Mouse (Mus musculus) CD8-positive naive resting alpha-beta T cell, adult 2 months (primary cell): Measurements from ENCODE around the gene Gm12216.
"Not testable (repeated sequence)": the region's sequence is repeated elsewhere in the genome, so short reads cannot be mapped to it uniquely, and the experiment has no call there.

Experiments
- DNase-seq, 2 experiments: peaks; one replicate each; pipeline ENCODE4 v3.0.0; 2022; ENCODE audit warnings: low read depth in 2 of 2, low spot score in 2 of 2

Gene Gm12216

DNA sequence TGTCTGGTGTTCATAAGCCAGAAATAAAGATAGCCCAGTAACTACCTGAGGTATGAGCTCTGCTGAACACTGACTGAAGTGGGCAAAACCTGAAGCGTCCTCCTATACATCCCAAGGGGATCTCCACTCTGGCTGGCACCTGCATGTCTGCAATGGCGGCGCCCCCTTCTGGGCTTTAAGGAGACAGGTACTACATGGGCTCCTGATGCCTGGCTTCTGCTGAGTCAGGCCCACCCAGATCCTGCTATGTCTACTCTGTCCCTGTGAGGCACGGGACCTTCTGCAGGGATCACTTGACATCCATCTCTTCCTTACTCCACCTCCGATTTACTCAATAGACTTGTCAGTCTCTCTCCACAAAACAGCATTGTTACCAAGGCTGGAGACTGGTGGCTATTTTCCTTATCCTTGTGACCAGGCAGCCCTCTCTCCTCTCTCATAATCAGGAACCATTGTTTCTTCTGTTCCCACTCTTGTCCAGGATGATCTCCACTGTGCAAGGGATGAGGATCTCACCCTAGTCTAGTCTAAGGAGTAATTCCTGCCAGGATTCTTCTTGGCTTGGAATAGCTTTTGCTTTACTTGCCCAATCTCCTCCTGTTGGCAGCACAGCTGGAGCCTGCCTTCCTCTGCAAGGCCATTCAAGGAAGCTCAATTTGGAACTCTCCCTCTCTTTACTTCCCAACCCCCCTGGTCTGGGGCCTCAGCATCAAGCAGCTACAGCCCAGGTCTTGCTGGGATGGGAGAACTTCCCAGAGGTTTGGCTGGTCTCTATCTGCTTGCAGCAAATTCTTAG lies 15.1 kb upstream of the Gm12216 start:
- DNase-seq: not testable (repeated sequence)

DNA sequence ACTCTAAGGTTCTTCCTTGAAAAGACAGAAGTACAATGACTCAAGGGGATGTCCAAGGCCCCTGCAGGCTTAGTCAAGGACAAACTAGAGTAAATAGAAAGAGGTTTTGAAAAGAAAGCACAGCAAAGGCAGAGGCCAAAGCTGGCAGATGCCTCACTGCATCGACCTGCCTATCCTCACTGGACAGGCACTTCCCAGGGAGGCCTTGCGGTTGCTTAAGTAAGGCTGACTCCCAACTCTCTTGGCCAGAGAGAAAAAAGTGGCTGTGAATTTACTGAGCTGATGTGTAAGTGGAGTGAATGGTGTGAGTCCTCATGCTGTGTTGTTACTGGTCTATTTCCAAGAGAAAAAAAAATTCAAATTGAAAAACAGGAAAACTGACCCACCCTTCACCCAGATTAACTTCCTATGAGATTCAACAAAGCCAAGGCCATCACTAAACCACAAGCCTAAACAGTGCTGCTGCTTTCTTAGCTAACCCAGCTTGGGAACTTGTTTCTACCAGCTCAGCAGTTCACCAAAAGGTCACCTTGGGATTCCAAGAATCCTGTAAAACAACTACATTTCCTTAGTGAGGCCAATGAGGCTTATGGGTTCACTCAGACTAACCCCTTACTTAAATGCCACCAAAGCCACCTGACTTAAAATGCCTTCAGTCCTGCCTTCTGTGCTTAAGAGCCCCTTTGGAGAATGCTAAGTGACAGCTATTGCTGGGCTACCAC lies 12.9 kb upstream of the Gm12216 start:
- DNase-seq: no peak

DNA sequence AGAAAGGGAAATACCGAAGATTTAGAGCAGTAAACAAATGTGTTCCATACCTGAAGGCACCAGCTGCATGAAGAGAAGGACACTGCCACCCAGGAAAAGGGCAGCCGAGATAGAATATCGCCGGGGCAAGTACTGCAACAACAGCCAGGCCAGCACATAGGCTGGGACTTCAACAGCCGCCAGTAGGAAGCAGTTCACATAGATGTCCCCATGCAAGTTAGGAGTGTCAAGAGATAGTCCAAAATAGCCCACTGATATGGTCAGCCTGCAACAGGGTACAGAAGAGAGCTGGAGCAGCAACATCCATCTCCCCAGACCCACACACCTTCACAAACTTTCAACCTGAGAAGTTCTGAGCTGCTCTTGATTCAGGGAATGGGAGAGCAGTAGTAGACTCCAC lies 10.1 kb upstream of the Gm12216 start:
- DNase-seq: no peak

DNA sequence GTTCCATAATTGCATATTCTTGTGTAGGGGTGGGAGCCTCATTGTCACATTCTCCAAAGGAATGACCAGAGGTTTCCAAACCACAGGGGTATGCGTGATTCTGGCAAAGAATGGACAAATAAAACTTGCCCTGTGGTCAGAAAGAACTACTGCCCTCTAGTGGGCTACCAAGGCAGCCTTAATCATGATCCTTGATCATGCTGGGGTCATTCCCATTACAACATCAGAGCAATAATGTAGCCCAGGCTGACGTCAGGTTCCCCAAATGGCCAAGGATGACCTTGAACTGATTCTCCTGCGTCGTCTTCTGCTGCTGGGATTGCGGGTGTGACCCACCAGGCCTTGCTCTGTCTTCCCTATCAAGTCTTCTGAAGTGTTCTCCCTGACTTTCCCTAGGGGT lies 9.3 kb upstream of the Gm12216 start:
- not testable (repeated sequence) for DNase-seq

DNA sequence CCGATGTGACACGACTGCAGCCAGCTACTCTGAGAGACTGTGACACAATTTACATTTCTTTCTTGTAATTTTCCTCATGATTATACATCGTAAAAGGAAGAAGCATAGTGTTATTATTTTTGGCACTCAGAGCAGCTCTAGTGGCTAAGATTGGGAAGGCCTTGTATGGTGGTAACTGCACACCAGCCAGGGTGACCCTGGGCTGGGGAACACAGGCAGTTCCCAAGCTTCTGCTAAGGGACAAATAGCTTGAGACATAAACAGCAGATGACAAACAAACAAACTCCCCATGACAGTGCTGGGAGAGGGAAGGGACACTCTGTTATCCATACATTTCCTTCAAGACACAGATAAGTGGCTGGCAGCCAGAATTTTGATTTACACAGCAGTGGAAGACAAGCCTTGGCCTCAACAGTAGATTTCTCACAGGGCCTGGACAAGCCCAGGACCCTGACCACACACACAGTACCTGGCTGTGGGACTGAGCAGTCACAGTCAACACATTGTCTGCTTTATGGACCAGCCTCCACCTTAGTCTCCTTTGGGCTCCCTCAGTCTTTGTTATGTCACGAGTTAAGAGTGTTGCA lies 5.8 kb upstream of the Gm12216 start:
- not testable (repeated sequence) for DNase-seq

DNA sequence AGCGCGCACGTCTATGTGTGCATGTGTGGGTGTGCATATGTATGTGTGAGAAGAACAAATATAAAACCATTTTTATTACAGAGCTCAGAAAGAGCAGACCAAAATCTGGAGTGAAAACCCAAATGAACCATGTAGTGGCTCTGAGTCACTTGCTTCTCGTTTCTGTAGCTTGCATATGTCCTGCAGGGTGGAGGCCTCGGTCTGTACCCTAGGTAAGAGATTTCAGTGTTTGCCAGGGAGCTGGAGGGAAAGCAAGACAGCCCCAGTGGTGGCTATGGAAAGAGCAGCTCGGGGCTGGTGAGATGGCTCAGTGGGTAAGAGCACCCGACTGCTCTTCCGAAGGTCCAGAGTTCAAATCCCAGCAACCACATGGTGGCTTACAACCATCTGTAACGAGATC lies 1.9 kb upstream of the Gm12216 start:
- DNase-seq: not testable (repeated sequence)

- DNase-seq: no peak
Observed at GRCm38 (mm10) chr11:53858058-53858760, 847 bp downstream of the Gm12216 start.

DNA sequence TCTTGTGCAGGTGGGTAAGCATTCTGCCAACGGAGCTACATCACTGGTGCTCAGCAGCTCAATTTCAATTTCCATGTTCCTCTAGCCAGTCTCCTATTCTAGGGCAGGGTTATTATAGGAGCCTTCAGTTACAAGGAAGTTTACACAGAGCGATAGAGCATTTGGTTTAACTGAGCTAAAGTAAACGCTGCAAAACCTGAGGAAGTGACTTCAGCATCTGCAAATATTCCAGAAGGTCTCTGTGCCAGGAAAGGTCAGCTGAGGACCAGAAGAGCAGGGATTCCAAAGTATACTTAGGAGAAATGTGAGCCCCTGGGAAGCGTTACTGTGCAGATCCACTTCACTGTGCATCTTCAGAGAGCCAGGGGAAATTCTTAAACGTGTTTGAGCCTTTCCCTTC lies 5.4 kb downstream of the Gm12216 start:
- no peak for DNase-seq

DNA sequence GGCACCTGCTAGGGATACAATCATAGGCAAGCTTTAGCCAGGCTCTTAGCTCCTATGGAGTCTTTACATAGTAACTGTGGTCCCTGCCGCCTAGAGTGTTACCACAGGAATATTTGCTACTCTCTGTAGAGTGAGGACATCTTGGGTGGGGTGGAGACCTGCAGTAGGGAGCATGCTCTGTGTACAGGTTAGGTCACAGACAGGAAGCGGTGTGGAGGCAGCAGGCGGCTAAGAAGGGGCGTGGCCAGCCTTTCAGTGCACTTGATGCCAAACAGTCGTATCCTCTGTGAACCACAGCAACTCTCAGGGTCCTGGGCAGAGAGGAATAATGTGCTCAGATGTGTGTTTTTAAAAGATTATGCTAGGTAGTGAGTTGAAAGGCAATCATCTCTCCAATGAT lies 7.3 kb downstream of the Gm12216 start:
- peak; percentile 64 to 73 for DNase-seq

- peak; percentile 28 to 55 for DNase-seq
Observed at GRCm38 (mm10) chr11:53849588-53850320, 9.3 kb downstream of the Gm12216 start.

- peak; percentile 47 to 65 for DNase-seq
Observed at GRCm38 (mm10) chr11:53845680-53846079, 13.4 kb downstream of the Gm12216 start.

GRCm38 (mm10) chr11:53843106-53843505 lies 15.9 kb downstream of the Gm12216 start:
- no peak for DNase-seq

GRCm38 (mm10) chr11:53842161-53842581 lies 16.9 kb downstream of the Gm12216 start:
- DNase-seq: no peak

GRCm38 (mm10) chr11:53841514-53841913 lies 17.5 kb downstream of the Gm12216 start:
- DNase-seq: no peak

- no peak for DNase-seq
Observed at GRCm38 (mm10) chr11:53839663-53840642, 19.1 kb downstream of the Gm12216 start.

DNA sequence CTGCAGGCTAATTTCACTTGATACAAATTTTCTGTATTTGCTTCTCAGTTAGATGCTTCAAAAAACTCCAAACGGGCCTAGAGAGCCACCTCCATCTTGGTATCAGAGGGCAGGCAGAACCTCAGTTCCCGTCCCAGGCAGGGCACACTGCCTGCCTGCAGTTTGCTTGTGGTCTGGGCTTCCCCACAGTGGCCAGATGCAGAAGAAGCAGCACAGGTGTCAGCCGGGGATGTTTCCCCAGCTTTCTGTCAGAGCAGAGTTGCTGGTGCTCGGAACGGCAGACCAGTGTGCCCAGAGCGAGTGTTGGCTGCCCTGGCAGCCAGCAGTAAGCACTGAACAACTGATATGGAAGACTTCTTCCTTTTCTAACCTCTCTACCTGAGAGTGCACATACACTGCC lies 19.9 kb downstream of the Gm12216 start:
- peak; percentile 40 to 46 for DNase-seq

- DNase-seq: no peak
Observed at GRCm38 (mm10) chr11:53837731-53838130, 21.3 kb downstream of the Gm12216 start.

GRCm38 (mm10) chr11:53835379-53836010 lies 23.6 kb downstream of the Gm12216 start:
- DNase-seq: no peak

DNA sequence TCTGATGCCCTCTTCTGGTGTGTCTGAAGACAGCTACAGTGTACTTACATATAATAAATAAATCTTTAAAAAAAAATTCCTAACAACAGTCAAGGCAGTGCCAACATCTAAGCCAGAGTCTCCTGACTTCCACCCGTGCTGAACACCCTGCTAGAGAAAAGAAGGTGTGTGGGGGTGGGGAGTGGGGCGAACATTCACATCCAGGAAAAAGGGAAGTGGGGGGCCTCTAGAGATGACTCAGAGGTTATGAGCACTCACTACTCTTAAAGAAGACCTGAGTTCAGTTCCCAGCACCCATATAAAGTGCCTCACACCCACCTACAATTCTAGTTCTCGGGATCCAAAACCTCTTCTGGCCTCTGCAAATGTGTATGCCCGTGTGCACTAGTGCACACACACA lies 33.6 kb downstream of the Gm12216 start:
- DNase-seq: no peak
